Mouse (Mus musculus): ENCODE results near the gene Ctcf. TPM values are rescaled to one million over a fixed set of nuclear protein-coding genes. Genes with fewer than 3 reads are reported as not detected.
A peak's percentile ranks its signal among the peaks of the same experiment; 100 is the strongest.

Ctcf gene
- polyA plus RNA-seq, 1 experiment = 24.5 TPM

DNA sequence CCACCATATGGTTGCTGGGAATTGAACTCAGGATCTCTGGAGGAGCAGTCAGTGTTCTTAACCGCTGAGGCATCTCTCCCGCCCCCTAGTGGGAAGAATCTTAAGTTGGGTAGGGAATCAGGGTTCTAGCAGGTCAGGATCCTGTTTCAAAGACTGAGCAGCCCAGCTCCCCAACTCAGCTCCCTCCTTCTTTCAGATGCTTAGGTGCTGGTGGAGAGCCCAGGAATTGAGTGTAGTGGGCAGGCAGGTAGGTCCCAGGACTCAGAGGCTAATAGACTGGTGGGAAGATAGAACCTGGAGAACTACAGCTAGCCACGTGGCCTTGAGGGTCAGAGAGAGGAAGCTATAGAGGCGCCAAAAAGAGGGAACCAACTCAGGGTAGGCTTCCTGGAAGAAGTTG is 28.7 kb upstream of the Ctcf start:
- H3K4me1 ChIP-seq (ENCODE audit: control insufficient read depth, insufficient read depth, insufficient read length) = peaks cover 26% of the 10 kb centered on the region
- DNase-seq (ENCODE audit: low read depth in 1 of 2, low spot score in 2 of 2) = peak in 1 of 2 experiments; percentile 56
- H3K4me3 ChIP-seq (ENCODE audit: extremely low read depth, insufficient read depth, insufficient read length) = no peak overlapping the region
- no peak for TF ChIP-seq POLR2A (IDR thresholded peaks at IDR 0.05; ENCODE audit: low read depth, low read length)
- TF ChIP-seq CTCF (IDR thresholded peaks at IDR 0.05; ENCODE audit: extremely low read depth, insufficient read depth, insufficient read length, insufficient replicate concordance) = peak; percentile 32; the same call in 1 of the 2 replicates
- no peaks in the 10 kb centered on the region for H3K36me3 ChIP-seq (ENCODE audit: control insufficient read depth, insufficient read depth, low read length)
- H3K27ac ChIP-seq (ENCODE audit: insufficient read depth, low read length) = no peak overlapping the region
- WGBS = 6% methylated on average over 4 of the region's 4 CpGs
- H3K27me3 ChIP-seq (ENCODE audit: control insufficient read depth, insufficient read depth, low read length) = no peaks in the 10 kb centered on the region

DNA sequence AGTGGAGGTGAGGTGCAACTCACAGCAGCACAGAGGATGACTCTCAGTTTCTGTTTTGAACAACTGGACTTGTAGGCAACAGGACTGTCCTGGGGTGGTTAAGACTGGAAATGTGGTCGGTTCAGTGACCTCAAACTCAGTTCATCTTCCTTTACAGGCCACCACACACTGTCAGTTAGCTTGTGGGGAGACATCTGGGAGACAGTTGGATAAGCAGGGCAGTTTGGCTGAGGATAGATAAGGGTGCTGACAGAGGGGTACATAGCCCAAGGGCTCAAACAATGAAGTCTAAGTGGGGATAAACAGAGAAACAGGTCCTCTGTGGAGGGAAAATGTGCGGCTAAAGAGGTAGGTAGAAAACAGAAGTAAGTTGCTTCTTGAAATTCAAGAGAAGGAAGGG is 27.0 kb upstream of the Ctcf start:
- 17% methylated on average over 2 of the region's 2 CpGs for WGBS
- H3K27ac ChIP-seq (ENCODE audit: insufficient read depth, low read length) = peak overlapping the region; percentile 14; the same call in 1 of the 2 replicates
- H3K4me1 ChIP-seq (ENCODE audit: control insufficient read depth, insufficient read depth, insufficient read length) = peaks cover 32% of the 10 kb centered on the region

DNA sequence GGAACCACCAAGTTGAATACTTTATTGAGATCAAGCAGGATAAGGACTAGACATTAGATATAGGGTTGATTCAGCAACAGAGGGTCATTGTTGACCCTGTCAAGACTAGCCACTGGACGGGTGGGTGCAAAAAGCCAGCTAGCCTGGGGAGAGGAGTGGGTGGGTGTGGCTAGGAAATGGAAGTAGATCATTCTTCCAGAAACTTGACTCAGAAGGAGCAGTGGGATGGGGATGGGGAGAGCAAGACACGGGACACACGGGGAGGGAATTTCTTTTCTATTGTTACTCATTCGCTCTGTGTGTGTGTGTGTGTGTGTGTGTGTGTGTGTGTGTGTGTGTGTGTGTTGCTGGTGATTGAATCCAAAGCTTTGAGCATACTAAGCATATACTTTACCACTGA is 26.6 kb upstream of the Ctcf start:
- 36% methylated on average over 4 of the region's 4 CpGs for whole genome bisulfite sequencing
- no peak for TF ChIP-seq CTCF (IDR thresholded peaks at IDR 0.05; ENCODE audit: extremely low read depth, insufficient read depth, insufficient read length, insufficient replicate concordance)
- TF ChIP-seq POLR2A (IDR thresholded peaks at IDR 0.05; ENCODE audit: low read depth, low read length) = no peak
- H3K36me3 ChIP-seq (ENCODE audit: control insufficient read depth, insufficient read depth, low read length) = peaks cover under 1% of the 10 kb centered on the region; the same call in 1 of the 2 replicates
- peaks cover 29% of the 10 kb centered on the region for H3K4me1 ChIP-seq (ENCODE audit: control insufficient read depth, insufficient read depth, insufficient read length)
- H3K27ac ChIP-seq (ENCODE audit: insufficient read depth, low read length) = no peak overlapping the region
- H3K4me3 ChIP-seq (ENCODE audit: extremely low read depth, insufficient read depth, insufficient read length) = no peak overlapping the region
- DNase-seq (ENCODE audit: low read depth in 1 of 2, low spot score in 2 of 2) = no peak
- H3K27me3 ChIP-seq (ENCODE audit: control insufficient read depth, insufficient read depth, low read length) = no peaks in the 10 kb centered on the region

More for the DNA sequence above, 27.0 kb upstream of the Ctcf start:
- DNase-seq (ENCODE audit: low read depth in 1 of 2, low spot score in 2 of 2) = no peak
- TF ChIP-seq POLR2A (IDR thresholded peaks at IDR 0.05; ENCODE audit: low read depth, low read length) = no peak
- no peak for TF ChIP-seq CTCF (IDR thresholded peaks at IDR 0.05; ENCODE audit: extremely low read depth, insufficient read depth, insufficient read length, insufficient replicate concordance)
- Histone ChIP-seq H3K4me3 (ENCODE audit: extremely low read depth, insufficient read depth, insufficient read length) (no peak overlapping the region), H3K27me3 (ENCODE audit: control insufficient read depth, insufficient read depth, low read length) (no peaks in the 10 kb centered on the region), H3K36me3 (ENCODE audit: control insufficient read depth, insufficient read depth, low read length) (no peaks in the 10 kb centered on the region)

DNA sequence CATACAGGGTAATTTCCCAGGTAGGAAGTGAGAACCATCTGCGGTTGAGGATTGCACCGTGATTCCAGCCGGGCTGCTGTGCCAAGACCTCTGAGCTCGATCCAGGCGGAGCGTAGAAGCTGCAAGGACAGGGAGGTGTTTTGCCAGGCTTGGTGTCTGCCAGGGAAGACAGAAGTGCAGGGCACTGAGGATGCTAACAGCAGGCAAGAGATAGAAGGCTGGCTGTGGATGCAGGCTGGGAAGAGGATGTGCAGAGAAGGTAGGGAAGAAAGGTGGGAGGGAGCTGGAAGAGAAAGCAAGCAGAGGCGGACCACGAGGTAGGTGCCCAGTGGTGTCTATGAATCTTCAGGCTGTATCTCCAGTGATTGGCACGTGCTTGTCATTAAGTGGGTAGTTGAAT is 24.5 kb upstream of the Ctcf start:
- no peak overlapping the region for H3K27ac ChIP-seq (ENCODE audit: insufficient read depth, low read length)
- peaks cover 24% of the 10 kb centered on the region for H3K4me1 ChIP-seq (ENCODE audit: control insufficient read depth, insufficient read depth, insufficient read length)
- WGBS = 88% methylated on average over 9 of the region's 9 CpGs
- H3K4me3 ChIP-seq (ENCODE audit: extremely low read depth, insufficient read depth, insufficient read length) = no peak overlapping the region
- H3K27me3 ChIP-seq (ENCODE audit: control insufficient read depth, insufficient read depth, low read length) = no peaks in the 10 kb centered on the region
- no peak for DNase-seq (ENCODE audit: low read depth in 1 of 2, low spot score in 2 of 2)
- no peak for TF ChIP-seq POLR2A (IDR thresholded peaks at IDR 0.05; ENCODE audit: low read depth, low read length)
- H3K36me3 ChIP-seq (ENCODE audit: control insufficient read depth, insufficient read depth, low read length) = peaks cover 14% of the 10 kb centered on the region

DNA sequence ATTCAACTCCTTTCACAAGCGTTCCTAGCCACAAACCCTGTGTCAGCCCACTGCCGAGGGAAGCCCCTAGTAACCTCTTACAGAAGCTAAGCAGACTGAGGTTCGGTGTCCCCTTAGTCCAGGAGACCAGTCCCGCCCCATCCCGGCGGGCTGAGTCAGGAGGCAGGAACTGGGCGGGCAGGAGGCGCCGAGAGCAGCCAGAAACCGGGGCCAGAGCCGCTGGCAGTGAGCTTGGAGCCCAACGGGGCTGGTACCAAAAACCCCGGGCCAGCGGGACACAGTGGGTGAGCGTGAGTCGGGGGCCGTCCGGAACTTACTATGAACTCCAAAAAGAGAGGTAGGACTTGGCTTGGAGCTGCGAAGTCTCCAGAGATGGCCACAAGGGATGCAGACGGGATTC is 23.3 kb upstream of the Ctcf start:
- H3K36me3 ChIP-seq (ENCODE audit: control insufficient read depth, insufficient read depth, low read length) = peaks cover 26% of the 10 kb centered on the region
- 9% methylated on average over 20 of the region's 20 CpGs for WGBS
- peaks cover 14% of the 10 kb centered on the region for H3K4me1 ChIP-seq (ENCODE audit: control insufficient read depth, insufficient read depth, insufficient read length)
- H3K4me3 ChIP-seq (ENCODE audit: extremely low read depth, insufficient read depth, insufficient read length) = peak overlapping the region; percentile 24; the same call in 1 of the 2 replicates
- H3K27me3 ChIP-seq (ENCODE audit: control insufficient read depth, insufficient read depth, low read length) = no peaks in the 10 kb centered on the region
- H3K27ac ChIP-seq (ENCODE audit: insufficient read depth, low read length) = 0 out of 2 replicates have a peak overlapping the region, but pooled peaks have one; percentile 31
- no peak for DNase-seq (ENCODE audit: low read depth in 1 of 2, low spot score in 2 of 2)
- TF ChIP-seq CTCF (IDR thresholded peaks at IDR 0.05; ENCODE audit: extremely low read depth, insufficient read depth, insufficient read length, insufficient replicate concordance) = no peak
- no peak for TF ChIP-seq POLR2A (IDR thresholded peaks at IDR 0.05; ENCODE audit: low read depth, low read length)

DNA sequence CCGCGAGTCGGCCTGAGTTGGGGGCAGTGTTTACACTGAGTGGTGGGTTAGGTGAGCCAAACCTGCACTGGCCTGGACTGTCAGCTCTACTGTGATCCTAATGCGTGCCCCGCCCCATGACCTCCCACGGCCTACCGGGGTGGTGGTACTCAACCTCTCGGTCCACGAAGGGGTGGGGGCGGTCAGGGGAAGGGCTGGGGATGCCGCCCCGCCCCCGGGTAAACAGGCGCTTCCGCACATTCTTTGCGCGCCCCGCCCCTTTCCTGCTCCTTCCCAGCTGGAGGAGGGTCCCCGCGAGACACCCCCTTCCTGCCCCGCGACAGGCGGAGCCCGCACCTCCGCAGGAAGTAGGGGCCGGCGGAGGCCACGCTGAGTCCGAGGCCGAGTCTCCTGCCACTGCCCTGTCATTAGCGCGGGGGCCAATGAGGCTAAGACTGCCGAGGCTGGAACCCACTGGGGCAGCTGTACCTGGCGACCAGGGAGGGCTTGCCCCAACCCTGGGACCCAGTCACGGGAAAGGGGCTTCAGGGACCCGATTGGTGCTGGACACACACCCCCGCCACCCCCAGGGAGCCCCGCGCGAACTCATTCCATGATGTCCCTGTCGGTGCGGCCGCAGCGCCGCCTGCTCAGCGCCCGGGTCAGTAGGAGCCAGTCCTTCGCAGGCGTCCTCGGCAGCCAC is 22.4 kb upstream of the Ctcf start:
- Histone ChIP-seq H3K36me3 (ENCODE audit: control insufficient read depth, insufficient read depth, low read length) (peaks cover 28% of the 10 kb centered on the region), H3K4me3 (ENCODE audit: extremely low read depth, insufficient read depth, insufficient read length) (peak overlapping the region; percentile 62), H3K4me1 (ENCODE audit: control insufficient read depth, insufficient read depth, insufficient read length) (peaks cover 11% of the 10 kb centered on the region), H3K27ac (ENCODE audit: insufficient read depth, low read length) (no peak overlapping the region), H3K27me3 (ENCODE audit: control insufficient read depth, insufficient read depth, low read length) (no peaks in the 10 kb centered on the region)
- TF ChIP-seq POLR2A (IDR thresholded peaks at IDR 0.05; ENCODE audit: low read depth, low read length) (no peak), CTCF (IDR thresholded peaks at IDR 0.05; ENCODE audit: extremely low read depth, insufficient read depth, insufficient read length, insufficient replicate concordance) (no peak)
- whole genome bisulfite sequencing = 23% methylated on average over 50 of the region's 50 CpGs
- peak in 1 of 2 experiments; percentile 68 for DNase-seq (ENCODE audit: low read depth in 1 of 2, low spot score in 2 of 2)

DNA sequence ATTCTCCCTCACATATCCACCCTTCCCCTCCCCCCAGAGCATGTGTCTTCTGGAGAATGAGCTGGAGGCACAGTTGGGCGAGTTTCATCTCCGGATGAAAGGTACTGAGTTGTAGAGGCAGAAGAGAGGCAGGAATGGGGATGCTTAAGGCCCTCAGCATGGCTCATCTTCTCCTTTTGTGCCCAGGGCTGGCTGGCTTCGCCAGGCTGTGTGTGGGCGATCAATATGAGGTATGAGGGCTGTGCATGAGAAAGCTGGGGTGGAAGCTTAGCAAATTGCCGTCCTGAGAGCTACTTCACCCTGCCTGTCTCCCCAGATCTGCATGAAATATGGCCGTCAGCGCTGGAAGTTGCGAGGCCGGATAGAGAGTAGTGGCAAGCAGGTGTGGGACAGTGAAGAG is 20.4 kb upstream of the Ctcf start:
- TF ChIP-seq POLR2A (IDR thresholded peaks at IDR 0.05; ENCODE audit: low read depth, low read length) (no peak), CTCF (IDR thresholded peaks at IDR 0.05; ENCODE audit: extremely low read depth, insufficient read depth, insufficient read length, insufficient replicate concordance) (no peak)
- Histone ChIP-seq H3K36me3 (ENCODE audit: control insufficient read depth, insufficient read depth, low read length) (peaks cover 37% of the 10 kb centered on the region), H3K4me1 (ENCODE audit: control insufficient read depth, insufficient read depth, insufficient read length) (peaks cover 7% of the 10 kb centered on the region), H3K27ac (ENCODE audit: insufficient read depth, low read length) (no peak overlapping the region), H3K4me3 (ENCODE audit: extremely low read depth, insufficient read depth, insufficient read length) (no peak overlapping the region), H3K27me3 (ENCODE audit: control insufficient read depth, insufficient read depth, low read length) (no peaks in the 10 kb centered on the region)
- DNase-seq (ENCODE audit: low read depth in 1 of 2, low spot score in 2 of 2) = no peak
- WGBS = 91% methylated on average over 9 of the region's 9 CpGs
